Mouse (Mus musculus) cerebellum, adult 11-12 months (tissue): ENCODE measurements around the gene BC067074.
A peak's percentile ranks its signal among the peaks of the same experiment; 100 is the strongest.
"Not testable (repeated sequence)": the region's sequence is repeated elsewhere in the genome, so short reads cannot be mapped to it uniquely, and the experiment has no call there.

Experiments
- DNase-seq: peaks from one replicate; pipeline ENCODE4 v3.0.0; 2022

Gene BC067074

DNA sequence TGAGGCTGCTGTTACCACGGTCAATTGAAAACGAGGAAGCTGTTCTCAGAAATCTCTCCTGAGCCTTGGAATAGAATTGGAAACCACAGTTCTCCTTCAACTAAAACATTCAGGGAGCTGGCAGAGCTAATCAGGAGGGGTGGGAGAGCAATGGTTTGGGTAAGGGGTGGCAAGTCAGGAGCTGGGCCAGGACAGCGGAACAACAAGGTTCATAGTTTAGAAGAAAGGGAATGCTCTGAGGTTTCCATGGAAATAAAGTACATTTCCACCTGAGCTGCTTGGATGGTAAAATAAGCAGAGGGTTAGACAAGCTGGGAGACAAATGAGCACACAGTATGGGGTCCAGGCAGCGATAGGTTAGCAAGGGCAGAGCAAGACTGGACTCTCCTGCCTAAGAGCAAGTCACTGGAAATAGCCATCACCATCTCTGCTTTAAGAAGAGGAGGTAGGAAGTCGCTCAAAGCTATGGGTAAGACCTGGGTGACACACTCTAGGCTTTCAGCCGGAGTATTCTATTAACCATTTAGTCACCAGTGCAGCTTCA lies 86.9 kb downstream of the BC067074 start:
- peak; percentile 12 for DNase-seq

DNA sequence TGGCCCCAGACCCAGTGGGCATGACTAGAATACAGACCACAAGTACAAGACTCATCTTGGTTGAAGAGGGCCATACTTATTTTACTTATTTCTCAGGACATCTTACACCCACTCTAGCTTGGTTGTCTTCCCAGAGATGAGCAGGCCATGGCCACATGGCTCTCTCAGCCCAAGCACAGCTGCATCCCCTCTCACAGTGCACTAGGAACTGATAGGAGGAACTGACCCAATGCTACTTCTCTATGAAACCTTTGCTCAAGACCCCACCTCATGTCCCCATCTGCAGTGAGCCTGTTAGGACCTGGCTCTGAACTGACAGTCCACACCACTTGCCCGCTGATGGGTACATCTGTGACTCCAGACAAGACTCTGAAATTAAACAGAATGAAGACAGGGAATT lies 88.8 kb downstream of the BC067074 start:
- DNase-seq = no peak

DNA sequence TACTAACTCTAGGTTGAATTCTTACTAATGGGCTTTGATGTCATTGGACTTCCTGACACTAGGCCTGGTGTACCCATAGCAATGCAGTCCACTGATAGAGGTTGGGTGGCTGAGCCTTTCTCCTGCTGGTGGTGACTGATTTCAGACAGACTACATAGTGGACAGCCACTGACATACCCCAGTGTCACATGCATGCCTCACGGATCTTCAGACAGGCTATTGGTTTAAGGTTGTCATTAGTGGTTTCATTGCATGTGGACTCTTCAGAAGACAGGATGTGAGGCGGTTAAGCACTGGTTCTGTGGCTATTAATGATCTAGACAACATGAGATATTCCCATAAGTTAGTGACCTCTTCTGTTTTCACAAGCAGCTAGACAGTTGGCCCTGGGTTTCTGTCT lies 89.2 kb downstream of the BC067074 start:
- DNase-seq = no peak

DNA sequence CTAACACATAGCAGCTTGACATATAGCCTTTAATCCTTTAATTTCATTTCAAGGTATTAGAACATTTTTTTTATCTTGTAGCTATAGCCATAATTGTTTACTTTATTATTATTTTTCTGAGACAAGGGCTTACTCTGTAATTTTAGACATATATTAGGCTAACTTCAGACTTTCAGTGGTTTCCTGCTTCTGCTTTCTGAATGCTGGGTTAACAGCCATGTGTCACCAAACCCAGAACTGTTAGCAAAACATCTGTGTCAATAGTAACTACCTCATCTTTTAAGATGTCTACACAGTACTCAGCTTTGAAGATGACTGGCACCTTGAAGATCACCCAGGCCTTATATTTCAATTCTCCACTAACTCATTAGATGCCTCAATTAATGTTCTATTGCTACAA lies 89.8 kb downstream of the BC067074 start:
- not testable (repeated sequence) for DNase-seq

DNA sequence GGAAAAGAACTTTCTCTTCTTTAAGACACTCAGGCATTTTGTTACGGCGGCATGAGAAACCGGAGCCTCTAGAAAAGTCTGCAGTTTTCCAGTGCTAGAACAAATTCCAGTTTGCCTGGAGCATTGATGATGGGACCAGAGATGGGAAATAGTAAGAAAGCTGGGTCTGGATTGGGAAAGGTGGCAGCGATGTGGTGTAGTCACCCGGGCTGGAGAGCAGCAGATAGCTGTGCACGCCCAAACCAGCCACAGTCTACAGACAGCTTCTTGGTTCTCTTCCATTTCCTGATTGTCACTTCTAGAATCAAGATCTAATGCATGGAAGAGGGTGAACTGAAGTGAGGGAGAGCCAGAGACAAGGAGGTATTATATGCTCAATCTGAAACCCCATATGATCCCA lies 100.4 kb downstream of the BC067074 start:
- no peak for DNase-seq

DNA sequence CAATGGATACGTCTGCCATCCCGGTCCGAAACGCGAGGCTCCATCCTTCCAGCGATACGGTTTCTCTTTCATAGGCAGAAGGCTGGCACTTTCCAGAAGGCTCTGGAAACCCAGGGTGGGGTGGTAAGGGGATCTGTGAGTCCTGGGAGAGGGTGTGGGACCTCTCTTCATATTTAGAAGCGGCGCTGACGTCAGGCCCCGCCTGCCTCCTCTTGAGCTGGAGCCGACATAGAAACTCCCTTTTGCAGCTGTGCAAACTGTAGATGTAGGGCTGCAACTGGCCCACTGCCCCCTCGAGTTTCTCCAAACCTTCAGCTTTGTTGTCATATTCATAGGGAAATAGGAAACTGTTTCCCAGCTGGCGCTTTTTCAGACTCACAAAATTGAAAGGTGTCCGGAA lies 101.6 kb downstream of the BC067074 start:
- DNase-seq = no peak

DNA sequence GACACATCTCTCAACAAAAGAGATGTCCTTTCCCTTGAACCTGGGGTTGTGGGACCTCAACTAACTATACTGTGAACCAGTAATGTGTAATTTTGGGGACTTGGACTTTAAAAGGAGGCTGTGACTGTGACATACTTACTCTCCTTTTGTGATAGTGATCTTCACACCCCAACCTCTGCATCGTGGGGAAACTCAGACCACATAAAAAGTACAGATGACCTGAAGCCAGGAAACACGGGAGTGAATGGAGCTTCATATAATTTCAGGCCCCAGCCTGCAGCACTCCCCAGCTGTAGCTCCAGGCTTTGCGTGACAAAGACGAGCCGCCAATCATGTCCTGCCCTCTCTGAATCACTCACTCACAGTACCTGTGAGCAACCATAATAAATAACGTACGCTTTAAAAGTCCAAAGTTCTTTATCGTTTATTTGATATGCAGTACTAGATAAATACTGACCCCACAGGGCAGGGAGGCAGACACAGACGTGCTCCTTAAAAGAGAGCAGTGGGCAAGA lies 104.1 kb downstream of the BC067074 start:
- no peak for DNase-seq

DNA sequence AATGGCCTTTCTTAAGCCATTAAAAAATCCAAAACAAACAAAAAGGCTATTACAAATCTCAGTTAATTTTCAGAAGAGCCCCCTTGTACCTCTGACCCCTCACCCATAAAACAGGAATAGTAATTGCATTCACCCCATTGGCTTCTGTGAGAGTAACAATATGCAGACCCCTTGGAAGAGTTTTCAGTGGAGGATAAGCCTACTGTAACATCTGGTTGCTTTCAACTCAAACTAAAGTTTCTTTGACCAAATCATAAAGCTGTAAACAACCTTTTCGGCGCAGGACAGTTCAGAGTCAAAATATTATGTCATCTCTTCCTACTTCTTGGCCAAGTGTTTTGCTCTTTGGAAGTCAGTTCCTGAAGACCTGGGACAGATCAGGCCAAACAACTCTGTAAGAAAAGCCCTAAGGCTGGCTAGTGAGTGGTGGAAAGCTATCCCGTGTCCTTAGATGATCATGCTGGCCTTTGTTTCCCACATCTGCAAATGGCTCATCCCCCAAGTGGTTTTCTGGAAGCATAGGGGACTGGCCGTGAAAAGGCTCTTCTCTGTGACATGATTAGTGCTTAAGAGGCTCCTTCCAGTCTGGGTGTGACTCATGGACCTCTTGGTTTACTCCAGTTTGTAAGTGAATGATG lies 108.5 kb downstream of the BC067074 start:
- no peak for DNase-seq

DNA sequence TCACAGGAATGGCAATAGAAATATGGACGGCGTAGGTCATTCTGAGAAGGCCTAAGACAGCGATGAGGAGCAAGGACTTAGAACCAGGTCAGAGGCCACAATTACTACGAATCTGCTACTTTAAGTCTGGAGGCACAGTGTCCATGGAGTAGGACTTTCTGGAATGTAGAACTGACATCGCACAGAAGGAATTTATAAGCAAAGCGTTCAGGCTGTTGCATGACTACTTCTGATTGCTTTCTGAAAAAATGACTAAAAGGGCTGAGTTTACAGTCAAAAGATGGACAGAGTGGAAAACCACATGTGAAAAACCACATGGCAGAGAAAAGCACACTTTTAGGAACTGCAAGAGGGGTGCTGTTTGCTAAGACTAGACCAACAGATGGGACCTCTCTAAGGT lies 110.7 kb downstream of the BC067074 start:
- DNase-seq = no peak

DNA sequence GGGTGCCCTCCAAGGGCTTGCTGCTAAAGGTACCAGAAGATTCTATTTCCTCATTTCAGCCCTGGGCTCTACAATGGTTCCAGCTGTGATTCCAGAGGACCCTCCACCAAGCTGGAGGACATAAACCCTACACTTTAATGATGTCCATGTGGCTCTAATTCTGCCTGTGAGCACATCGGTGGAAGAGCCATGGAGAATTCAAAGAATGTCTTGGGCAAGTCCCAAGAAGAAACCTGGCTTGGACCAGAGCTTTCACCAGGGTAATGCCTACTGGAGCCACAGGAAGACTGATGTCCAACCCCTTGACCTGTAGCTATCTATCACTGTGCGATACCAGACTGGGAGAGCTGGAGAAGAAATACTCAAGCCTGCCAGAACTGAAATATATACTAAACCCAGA lies 111.2 kb downstream of the BC067074 start:
- DNase-seq = no peak

DNA sequence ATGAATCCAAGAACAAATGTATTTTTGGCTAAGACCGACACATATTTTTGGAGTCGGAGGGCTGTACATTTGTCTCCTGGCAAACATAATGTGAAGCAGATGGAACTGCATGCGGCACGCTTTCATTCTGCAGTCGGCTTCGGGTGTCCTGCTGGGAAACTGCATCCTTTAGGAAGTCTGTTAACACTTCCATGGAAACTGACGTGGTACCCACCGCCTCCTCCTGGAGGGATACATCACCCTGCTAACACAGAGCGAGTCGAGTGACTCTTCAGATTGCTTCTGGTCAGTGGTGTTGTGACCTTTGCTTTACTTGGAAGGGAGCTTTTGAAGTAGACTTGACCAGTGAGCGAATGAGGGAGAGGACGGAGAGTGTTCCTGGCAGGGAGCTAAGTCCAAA lies 117.0 kb downstream of the BC067074 start:
- DNase-seq = peak; percentile 65

DNA sequence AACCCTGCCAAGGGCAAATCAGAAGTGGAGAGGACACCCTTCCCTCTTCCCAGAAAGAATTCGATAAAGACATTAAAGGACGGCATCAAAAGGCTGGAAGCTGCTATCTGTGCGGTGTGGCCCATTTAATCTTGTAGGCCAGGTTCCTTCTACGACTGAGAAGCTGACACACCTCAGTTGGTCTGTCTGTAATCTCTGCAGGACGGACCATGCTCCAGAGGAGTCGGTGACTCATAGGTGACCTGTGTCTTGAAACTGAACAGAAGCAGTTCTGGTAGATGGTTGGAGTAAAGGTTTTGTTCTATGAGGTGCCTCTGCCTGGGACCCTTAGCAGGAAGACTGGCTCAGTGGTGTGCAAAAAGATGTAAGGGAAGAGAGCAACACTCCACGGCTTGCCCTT lies 122.6 kb downstream of the BC067074 start:
- no peak for DNase-seq

DNA sequence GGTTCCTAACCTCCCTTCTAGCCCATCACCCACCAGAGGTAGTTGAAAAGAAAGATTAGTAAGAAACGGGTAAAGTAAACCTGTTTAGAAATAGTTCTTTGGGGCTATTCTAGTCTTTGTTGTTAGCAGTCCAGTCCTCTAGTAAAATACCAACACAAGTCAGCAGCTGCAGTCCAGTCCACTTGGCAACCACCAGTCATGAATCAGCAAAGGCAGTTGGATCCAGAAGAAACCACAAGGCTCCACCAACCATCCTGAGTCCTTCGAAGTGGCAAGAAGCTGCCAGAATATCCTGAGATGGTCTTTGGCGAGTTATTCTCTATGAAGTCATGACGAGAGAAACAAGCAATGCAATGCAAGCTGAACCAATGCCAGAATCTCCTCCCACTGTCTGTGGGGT lies 124.0 kb downstream of the BC067074 start:
- DNase-seq = no peak

DNA sequence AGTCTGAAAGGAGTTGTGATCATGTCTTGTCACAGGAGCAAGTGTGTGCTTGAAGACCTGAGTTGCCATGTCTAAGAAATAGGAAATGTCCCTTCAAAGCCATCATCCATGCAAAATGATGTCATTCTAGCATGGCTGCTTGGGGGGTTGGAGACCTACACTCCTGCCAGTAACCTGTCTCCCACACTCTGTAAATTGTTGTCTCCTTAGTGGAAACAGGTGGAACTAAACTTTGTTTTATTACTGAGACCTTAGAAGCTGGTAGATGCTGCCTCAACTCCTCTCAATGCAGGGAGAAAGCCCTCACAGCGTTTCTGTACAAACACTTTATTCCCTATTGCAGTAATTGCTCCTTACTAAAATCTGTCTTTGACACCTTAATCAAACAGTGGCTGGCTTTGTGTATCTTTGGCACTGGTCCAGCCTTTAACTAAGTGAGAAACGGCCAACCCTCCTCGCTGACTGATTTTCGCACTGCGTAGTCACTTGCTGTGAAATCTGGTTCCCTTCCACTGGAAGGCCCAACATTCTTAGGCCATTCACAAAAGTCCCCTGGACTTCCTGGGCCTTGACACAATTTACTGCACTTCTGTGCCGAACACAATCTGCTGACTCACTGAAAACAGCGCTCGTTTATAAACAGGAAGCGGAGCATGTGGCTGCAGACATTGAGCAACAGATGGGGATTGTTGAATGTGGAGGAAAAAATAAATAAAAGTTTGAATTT lies 125.0 kb downstream of the BC067074 start:
- peak; percentile 5 for DNase-seq

DNA sequence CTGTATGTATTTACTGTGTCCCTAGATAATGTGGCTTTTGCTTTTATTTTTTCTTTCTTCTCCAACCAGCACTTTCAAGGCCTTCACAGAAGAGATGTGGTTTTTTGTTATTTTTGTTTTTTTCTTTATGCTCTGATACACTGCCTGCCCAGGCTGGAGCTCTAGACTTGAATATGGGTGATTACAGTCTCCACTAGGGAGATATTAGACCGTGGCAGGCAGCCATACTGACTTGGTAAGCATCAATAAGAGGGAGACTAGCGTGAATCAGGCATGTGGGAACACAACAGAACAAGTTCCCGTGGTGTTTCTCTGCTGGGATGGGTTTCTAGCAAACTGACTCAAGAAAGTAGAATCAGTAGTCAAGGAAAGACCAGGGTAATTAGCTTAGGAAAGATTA lies 125.7 kb downstream of the BC067074 start:
- no peak for DNase-seq

DNA sequence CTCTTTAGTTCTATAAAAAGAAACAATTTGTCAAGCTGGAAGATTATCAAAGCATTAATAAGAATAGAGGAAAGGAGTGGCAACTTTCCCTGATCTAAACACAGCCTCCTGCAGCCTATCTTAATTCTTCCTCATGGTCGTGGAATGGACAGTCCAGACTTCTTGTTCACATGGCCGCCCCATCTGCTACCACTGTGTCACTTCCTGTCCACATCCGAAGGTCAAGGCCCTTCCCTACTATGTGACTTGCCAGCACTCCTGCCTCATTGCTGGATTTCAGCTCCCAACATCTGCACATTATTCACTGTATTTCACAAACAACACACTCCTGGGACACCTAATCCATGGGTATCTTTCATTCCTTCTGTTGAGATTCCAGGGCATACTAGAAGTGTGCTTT lies 128.5 kb downstream of the BC067074 start:
- DNase-seq = no peak

DNA sequence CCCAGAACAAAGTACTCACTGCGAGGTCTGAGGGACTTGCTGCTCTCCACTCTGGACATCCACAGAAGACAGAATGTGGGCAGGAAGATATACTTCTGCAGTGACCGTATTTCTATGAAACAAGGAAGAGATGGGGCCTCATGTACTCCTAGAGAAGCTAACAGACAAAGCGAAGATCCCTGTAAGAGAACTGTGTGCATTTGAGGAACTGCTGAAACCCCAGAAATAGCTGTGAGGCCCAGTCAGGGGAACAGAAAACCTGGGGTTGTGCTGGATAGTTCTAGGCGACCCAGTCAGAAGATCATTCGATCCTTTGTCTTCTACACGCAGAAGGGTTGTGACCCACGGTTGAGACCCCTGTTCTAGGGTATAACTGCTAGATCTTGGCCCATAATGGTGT lies 130.9 kb downstream of the BC067074 start:
- DNase-seq = no peak

DNA sequence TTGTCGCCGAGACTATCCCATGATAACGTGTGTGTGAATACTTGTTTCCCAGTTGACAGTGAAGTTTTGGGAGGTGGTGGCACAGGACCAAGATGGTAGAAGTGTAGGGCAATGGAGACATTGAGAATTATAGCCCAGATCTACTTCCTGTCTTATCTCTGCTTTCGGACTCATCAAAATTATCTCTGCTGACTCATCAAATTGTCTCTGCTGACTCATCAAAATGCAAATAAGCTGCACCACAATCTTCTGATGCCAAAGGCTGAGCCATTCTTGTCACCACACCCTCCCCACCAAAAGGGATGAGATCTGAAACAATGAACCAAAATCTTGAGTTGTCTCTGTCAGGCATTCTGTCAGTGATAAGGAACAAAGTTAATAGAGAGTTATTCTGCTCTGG lies 132.9 kb downstream of the BC067074 start:
- DNase-seq = no peak
